Mouse (Mus musculus): Measurements from ENCODE around the gene Gpr157.

DNA sequence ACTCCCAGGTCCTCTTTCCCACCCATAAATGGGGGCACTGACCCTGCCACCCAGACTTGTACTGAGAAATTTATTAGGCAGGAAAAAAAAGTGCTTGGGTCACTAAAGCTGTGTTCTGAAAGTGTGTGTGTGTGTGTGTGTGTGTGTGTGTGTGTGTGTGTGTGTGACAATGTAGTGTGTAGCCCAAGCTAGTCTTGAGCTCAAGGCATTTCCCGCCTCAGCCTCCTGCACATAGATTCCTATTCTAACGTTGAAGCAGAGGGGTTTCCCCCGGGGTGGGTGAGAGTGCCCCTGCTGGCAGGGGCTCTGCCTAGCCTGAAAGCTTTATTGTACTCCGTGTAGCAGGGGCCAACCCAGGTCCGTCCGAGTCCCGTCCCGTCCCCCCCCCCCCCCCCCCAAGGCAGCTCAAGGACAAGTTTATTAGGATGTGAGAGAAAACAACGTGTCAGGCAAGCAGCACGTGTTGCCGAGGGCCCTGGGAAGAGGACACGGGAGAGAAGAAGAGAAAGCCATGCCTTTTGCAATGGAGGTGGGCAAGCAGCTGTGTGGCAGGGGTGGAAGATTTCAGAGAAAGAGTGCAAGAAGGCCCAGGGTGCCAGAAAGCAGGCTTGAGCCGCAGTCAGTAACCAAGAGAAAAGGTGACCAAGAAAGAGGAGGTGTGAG, 37.5 kb upstream of the Gpr157 start:
- TF ChIP-seq POLR2A (IDR thresholded peaks at IDR 0.05; ENCODE audit: borderline replicate concordance, extremely low read depth, low read depth, low read length) (no peak), CTCF (IDR thresholded peaks at IDR 0.05; ENCODE audit: insufficient read depth, low read length) (no peak)
